10 mouse cellular contexts compared by ENCODE assay signal in the genomic region with DNA sequence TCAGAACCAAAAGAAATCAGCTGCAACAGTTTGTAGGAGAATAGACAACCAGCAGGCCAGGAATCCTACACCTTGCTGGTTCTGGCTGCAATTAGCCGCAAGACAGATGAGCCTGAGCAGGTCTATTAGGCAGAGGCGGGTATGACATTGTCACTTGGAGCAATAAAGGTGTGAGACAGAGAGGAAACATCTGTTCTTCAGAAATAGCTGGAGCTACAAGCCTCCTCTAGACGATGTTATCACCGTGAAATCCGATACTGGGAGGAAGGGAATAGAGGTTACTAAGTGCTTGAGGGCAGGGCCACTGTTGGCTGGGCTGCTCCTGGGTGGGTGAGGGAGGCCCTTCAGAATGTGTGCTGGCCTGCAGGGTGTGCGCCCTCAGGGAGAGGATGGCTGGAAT.
DNase-seq lines count a peak whose midpoint lies in the region; ATAC-seq and TF ChIP-seq lines count a peak whose summit lies in the region.
"Had no signal": no experiment of that assay in that cellular context is flagged by ENCODE, and none has a peak within 500 bp of the region (broad histone marks: within the 10 kb centered on the region; RNA-seq: fewer than 3 reads in every experiment).

No protein-coding gene starts in this region.

- no peaks in the 10 kb centered on the region for H3K27me3 ChIP-seq in heart, postnatal 0 days (ENCODE audit: control insufficient read depth, insufficient read depth, low read length)
- no peaks in the 10 kb centered on the region for H3K27me3 ChIP-seq in limb, embryonic 10.5 days (ENCODE audit: low read depth, poor library complexity, severe bottlenecking)

- H3K9me3 ChIP-seq in heart, postnatal 0 days (replicated peaks; ENCODE audit: control insufficient read depth, low read length) = no peaks in the 10 kb centered on the region
- H3K9me3 ChIP-seq in limb, embryonic 10.5 days (replicated peaks) = no peaks in the 10 kb centered on the region
- H3K9me3 ChIP-seq: neural tube, embryonic 12.5 days had no signal

- no peaks in the 10 kb centered on the region for H3K36me3 ChIP-seq in heart, postnatal 0 days (replicated peaks; ENCODE audit: control insufficient read depth, insufficient read depth, low read length)
- H3K36me3 ChIP-seq in limb, embryonic 10.5 days = no peaks in the 10 kb centered on the region
- H3K36me3 ChIP-seq: neural tube, embryonic 12.5 days had no signal

- peak; percentile 18 for DNase-seq in ovary, postnatal 36 days (ENCODE audit: low spot score)
- no peak for DNase-seq in ovary, adult 18-20 months (ENCODE audit: low spot score)
- DNase-seq in heart, postnatal 0 days (ENCODE audit: low spot score) = peak; percentile 36
- DNase-seq in limb, embryonic 10.5 days (ENCODE audit: low spot score) = peak; percentile 66
- peak; percentile 19 for DNase-seq in urinary bladder, postnatal 25 days (ENCODE audit: low spot score)
- DNase-seq in frontal cortex, adult 2 months (ENCODE audit: extremely low spot score in 1 of 2, low spot score in 1 of 2) = no peak
- no peak for DNase-seq in adipocyte (ENCODE audit: low spot score)
- DNase-seq in thymus, postnatal 14 days = no peak
- DNase-seq: cerebellum, postnatal 25 days had no signal

- H3K27ac ChIP-seq in heart, postnatal 0 days (ENCODE audit: low read depth) = no peak overlapping the region
- peak overlapping the region; percentile 84 for H3K27ac ChIP-seq in limb, embryonic 10.5 days
- H3K27ac ChIP-seq: neural tube, embryonic 12.5 days had no signal

- no peak for TF ChIP-seq EP300 in heart, postnatal 0 days (IDR thresholded peaks at IDR 0.05; ENCODE audit: low read depth)

- H3K4me2 ChIP-seq in heart, postnatal 0 days (ENCODE audit: low read depth, low read length) = no peak overlapping the region
- H3K4me2 ChIP-seq: neural tube, embryonic 12.5 days had no signal

- peaks cover 10% of the 10 kb centered on the region for H3K4me1 ChIP-seq in heart, postnatal 0 days (ENCODE audit: control insufficient read depth, insufficient read depth)
- peaks cover 90% of the 10 kb centered on the region for H3K4me1 ChIP-seq in limb, embryonic 10.5 days

- H3K9ac ChIP-seq in heart, postnatal 0 days (replicated peaks; ENCODE audit: low read depth, low read length) = no peak overlapping the region
- H3K9ac ChIP-seq: neural tube, embryonic 12.5 days had no signal

- ATAC-seq in heart, postnatal 0 days (ENCODE audit: insufficient read depth, low read depth) = peak; percentile 67

- no peak overlapping the region for H3K4me3 ChIP-seq in heart, postnatal 0 days (ENCODE audit: low read depth, low read length)
- H3K4me3 ChIP-seq in limb, embryonic 10.5 days = no peak overlapping the region
- H3K4me3 ChIP-seq: neural tube, embryonic 12.5 days had no signal

- 22% methylated on average over 6 of the region's 6 CpGs for WGBS in heart, postnatal 0 days
- WGBS in limb, embryonic 10.5 days = 4% methylated on average over 6 of the region's 6 CpGs

- no peak for TF ChIP-seq CTCF in heart, postnatal 0 days (IDR thresholded peaks at IDR 0.05; ENCODE audit: low read depth)

Comparison
In these comparisons a context has a peak if more than half of its experiments do, and no peak if none do; other contexts are left out.
1. DNase-seq: peak in ovary, postnatal 36 days (single experiment), heart, postnatal 0 days (single experiment), limb, embryonic 10.5 days (single experiment) and urinary bladder, postnatal 25 days (single experiment); none in ovary, adult 18-20 months (single experiment), frontal cortex, adult 2 months (0 of 2), adipocyte (single experiment) and thymus, postnatal 14 days (single experiment).